ENCODE assay signal across 10 mouse cellular contexts in the genomic region with DNA sequence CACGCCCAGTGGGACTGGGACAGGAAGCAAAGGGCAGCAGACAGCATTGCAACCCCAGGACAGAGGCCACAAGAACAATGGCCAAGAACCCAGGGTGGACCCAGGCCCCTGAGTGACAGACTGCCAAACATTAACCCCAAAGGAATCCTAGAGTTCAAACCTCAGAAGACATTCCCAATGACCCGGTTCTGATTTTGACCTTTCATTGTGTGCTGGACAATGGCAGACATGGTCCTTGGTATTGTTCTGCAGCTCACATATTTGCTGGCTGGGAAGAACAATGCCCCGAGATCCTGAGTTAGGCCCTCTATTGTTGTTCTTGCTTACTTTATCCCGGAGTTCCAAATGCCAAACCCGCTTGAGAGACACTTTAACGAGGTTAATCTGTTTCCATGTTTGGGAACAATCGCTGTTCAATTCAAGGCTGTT. TPM values are rescaled to one million over a fixed set of nuclear protein-coding genes. Genes with fewer than 3 reads are reported as not detected.
DNase-seq lines count a peak whose midpoint lies in the region; ATAC-seq and TF ChIP-seq lines count a peak whose summit lies in the region.
"Had no signal": no experiment of that assay in that cellular context is flagged by ENCODE, and none has a peak within 500 bp of the region (broad histone marks: within the 10 kb centered on the region; RNA-seq: fewer than 3 reads in every experiment).

No protein-coding gene starts in this region.

- H3K36me3 ChIP-seq in hindbrain, embryonic 10.5 days: 0 out of 2 replicates have a peak, but pooled peaks cover 3% of the 10 kb centered on the region
- no peaks in the 10 kb centered on the region for H3K36me3 ChIP-seq in hindbrain, postnatal 0 days (ENCODE audit: insufficient read depth, low read length)
- peaks cover 12% of the 10 kb centered on the region for H3K36me3 ChIP-seq in heart, embryonic 14.5 days (ENCODE audit: control insufficient read depth, insufficient read depth, low read length)
- H3K36me3 ChIP-seq: forebrain, embryonic 15.5 days; intestine, embryonic 15.5 days; liver, embryonic 15.5 days had no signal

- H3K27ac ChIP-seq in hindbrain, embryonic 10.5 days: no peak overlapping the region
- no peak overlapping the region for H3K27ac ChIP-seq in hindbrain, postnatal 0 days
- peak overlapping the region; percentile 43 to 60 for H3K27ac ChIP-seq in heart, embryonic 14.5 days (replicated peaks in 1 of 2; ENCODE audit: control insufficient read depth in 1 of 2, insufficient read depth in 1 of 2, low read depth in 2 of 2, low read length in 2 of 2)
- H3K27ac ChIP-seq: forebrain, embryonic 15.5 days; intestine, embryonic 15.5 days; liver, embryonic 15.5 days had no signal

- TF ChIP-seq CTCF in hindbrain, postnatal 0 days (IDR thresholded peaks at IDR 0.05; ENCODE audit: low read depth): no peak

- no peak for ATAC-seq in hindbrain, postnatal 0 days
- no peak for ATAC-seq in heart, embryonic 14.5 days (ENCODE audit: insufficient number of reproducible peaks, insufficient read depth, low FRiP score, low read depth)
- ATAC-seq: forebrain, embryonic 15.5 days; intestine, embryonic 15.5 days had no signal

- peak; percentile 58 for DNase-seq in hindbrain, embryonic 10.5 days (ENCODE audit: low spot score)
- no peak for DNase-seq in hindbrain, postnatal 0 days (ENCODE audit: low spot score)
- DNase-seq in Muller cell, postnatal 12 days (ENCODE audit: inconsistent ontology term): peak; percentile 48
- DNase-seq in kidney, postnatal 14 days: peak; percentile 72
- no peak for DNase-seq in adrenal gland, adult 2 months
- no peak for DNase-seq in natural killer cell, adult 2 months (ENCODE audit: low spot score in 2 of 2)

- H3K9ac ChIP-seq in hindbrain, postnatal 0 days (replicated peaks; ENCODE audit: low read length): no peak overlapping the region
- H3K9ac ChIP-seq in heart, embryonic 14.5 days (ENCODE audit: low read length): no peak overlapping the region; the same call in 1 of the 2 replicates
- H3K9ac ChIP-seq: forebrain, embryonic 15.5 days; intestine, embryonic 15.5 days; liver, embryonic 15.5 days had no signal

- H3K4me1 ChIP-seq in hindbrain, embryonic 10.5 days (replicated peaks): peaks cover 68% of the 10 kb centered on the region
- H3K4me1 ChIP-seq in hindbrain, postnatal 0 days (ENCODE audit: insufficient read depth, low read length): 0 out of 2 replicates have a peak, but pooled peaks cover 4% of the 10 kb centered on the region
- peaks cover 24 to 41% of the 10 kb centered on the region in 2 experiments for H3K4me1 ChIP-seq in heart, embryonic 14.5 days (ENCODE audit: control insufficient read depth in 2 of 2, insufficient read depth in 2 of 2, low read length in 2 of 2)

- H3K9me3 ChIP-seq in hindbrain, embryonic 10.5 days: no peaks in the 10 kb centered on the region
- no peaks in the 10 kb centered on the region for H3K9me3 ChIP-seq in hindbrain, postnatal 0 days (ENCODE audit: low read length)
- H3K9me3 ChIP-seq in heart, embryonic 14.5 days (ENCODE audit: control insufficient read depth, low read length): no peaks in the 10 kb centered on the region
- H3K9me3 ChIP-seq: forebrain, embryonic 15.5 days; intestine, embryonic 15.5 days; liver, embryonic 15.5 days had no signal

- 26% methylated on average over 7 of the region's 7 CpGs for WGBS in hindbrain, embryonic 10.5 days
- 25% methylated on average over 7 of the region's 7 CpGs for WGBS in hindbrain, postnatal 0 days
- 50% methylated on average over 7 of the region's 7 CpGs for WGBS in heart, embryonic 14.5 days

- peaks cover 72% of the 10 kb centered on the region for H3K27me3 ChIP-seq in hindbrain, embryonic 10.5 days (ENCODE audit: insufficient read depth, poor library complexity, severe bottlenecking)
- H3K27me3 ChIP-seq in hindbrain, postnatal 0 days (ENCODE audit: insufficient read depth, low read length): peaks cover 9% of the 10 kb centered on the region; the same call in 1 of the 2 replicates
- H3K27me3 ChIP-seq in heart, embryonic 14.5 days (ENCODE audit: control insufficient read depth, insufficient read depth, low read length): no peaks in the 10 kb centered on the region
- H3K27me3 ChIP-seq: intestine, embryonic 15.5 days had no signal

- H3K4me2 ChIP-seq in hindbrain, postnatal 0 days (ENCODE audit: low read depth, low read length): no peak overlapping the region
- peak overlapping the region; percentile 88 for H3K4me2 ChIP-seq in heart, embryonic 14.5 days (ENCODE audit: low read length)
- H3K4me2 ChIP-seq: forebrain, embryonic 15.5 days; liver, embryonic 15.5 days had no signal

- H3K4me3 ChIP-seq in hindbrain, embryonic 10.5 days: 0 out of 2 replicates have a peak overlapping the region, but pooled peaks have one; percentile 0
- no peak overlapping the region for H3K4me3 ChIP-seq in hindbrain, postnatal 0 days (ENCODE audit: low read length)
- no peak overlapping the region for H3K4me3 ChIP-seq in heart, embryonic 14.5 days (ENCODE audit: control insufficient read depth in 1 of 2, insufficient read depth in 1 of 2, low read depth in 1 of 2, low read length in 2 of 2)
- H3K4me3 ChIP-seq: forebrain, embryonic 15.5 days; intestine, embryonic 15.5 days; liver, embryonic 15.5 days had no signal

RNA-seq across cellular contexts. Expression of gene Col4a2, which starts 4.0 kb away (rescaled TPM):
- polyA plus RNA-seq in hindbrain, embryonic 10.5 days (2016; fragmentation: Nextera tagmentation; extraction: Ambion mirVana): 51.1 and 52.9 TPM in 2 replicates
- total RNA-seq in hindbrain, postnatal 0 days (2014; rRNA removed): 76.6 and 95.8 TPM in 2 replicates
- 26.5 and 27.8 TPM in 2 replicates for polyA plus RNA-seq in hindbrain, postnatal 0 days (2015; fragmentation: Nextera tagmentation; extraction: Ambion mirVana)
- 77.7 and 80.3 TPM in 2 replicates for polyA plus RNA-seq in heart, embryonic 14.5 days (2014; fragmentation: Nextera tagmentation; extraction: Ambion mirVana)
- total RNA-seq in adrenal gland, adult 2 months (2021): 100 to 1,000 TPM; 127 to 193 TPM
- polyA plus RNA-seq in adrenal gland, adult 2 months (2012; rRNA removed): 114 and 115 TPM in 2 replicates

RNA-seq across cellular contexts. Expression of gene Col4a1, which starts 4.0 kb away (rescaled TPM):
- polyA plus RNA-seq in hindbrain, embryonic 10.5 days (2016; fragmentation: Nextera tagmentation; extraction: Ambion mirVana): 122 and 123 TPM in 2 replicates
- 203 and 254 TPM in 2 replicates for total RNA-seq in hindbrain, postnatal 0 days (2014; rRNA removed)
- polyA plus RNA-seq in hindbrain, postnatal 0 days (2015; fragmentation: Nextera tagmentation; extraction: Ambion mirVana): 46.4 and 55.6 TPM in 2 replicates
- polyA plus RNA-seq in heart, embryonic 14.5 days (2014; fragmentation: Nextera tagmentation; extraction: Ambion mirVana): 250 and 253 TPM in 2 replicates
- 100 to 1,000 TPM; 260 to 455 TPM for total RNA-seq in adrenal gland, adult 2 months (2021)
- 293 and 303 TPM in 2 replicates for polyA plus RNA-seq in adrenal gland, adult 2 months (2012; rRNA removed)

Comparison
In these comparisons a context has a peak if more than half of its experiments do, and no peak if none do; other contexts are left out.
1. DNase-seq: peak in hindbrain, embryonic 10.5 days (single experiment), Muller cell, postnatal 12 days (single experiment) and kidney, postnatal 14 days (single experiment); none in hindbrain, postnatal 0 days (single experiment), adrenal gland, adult 2 months (single experiment) and natural killer cell, adult 2 months (0 of 2).
2. H3K27ac ChIP-seq: peak in heart, embryonic 14.5 days (2 of 2); none in hindbrain, embryonic 10.5 days (single experiment) and hindbrain, postnatal 0 days (single experiment).